Mouse (Mus musculus) bone marrow, adult 2 months (tissue): ENCODE measurements around the gene Mmp19.

Source experiments
- CTCF ChIP-seq: fragments of 200-500 bp; IDR thresholded peaks from 2 replicates; pipeline ENCODE4 v1.5.1; 2011; ENCODE audit warnings: low read length, control low read depth; ENCODE audit not compliant: control insufficient read depth, insufficient read depth
- POLR2A ChIP-seq: fragments of 200-500 bp; IDR thresholded peaks from 2 replicates; pipeline ENCODE4 v1.6.1; 2011; ENCODE audit warnings: low read depth, mild to moderate bottlenecking, control low read depth, low read length, borderline replicate concordance; ENCODE audit not compliant: control insufficient read depth

DNA sequence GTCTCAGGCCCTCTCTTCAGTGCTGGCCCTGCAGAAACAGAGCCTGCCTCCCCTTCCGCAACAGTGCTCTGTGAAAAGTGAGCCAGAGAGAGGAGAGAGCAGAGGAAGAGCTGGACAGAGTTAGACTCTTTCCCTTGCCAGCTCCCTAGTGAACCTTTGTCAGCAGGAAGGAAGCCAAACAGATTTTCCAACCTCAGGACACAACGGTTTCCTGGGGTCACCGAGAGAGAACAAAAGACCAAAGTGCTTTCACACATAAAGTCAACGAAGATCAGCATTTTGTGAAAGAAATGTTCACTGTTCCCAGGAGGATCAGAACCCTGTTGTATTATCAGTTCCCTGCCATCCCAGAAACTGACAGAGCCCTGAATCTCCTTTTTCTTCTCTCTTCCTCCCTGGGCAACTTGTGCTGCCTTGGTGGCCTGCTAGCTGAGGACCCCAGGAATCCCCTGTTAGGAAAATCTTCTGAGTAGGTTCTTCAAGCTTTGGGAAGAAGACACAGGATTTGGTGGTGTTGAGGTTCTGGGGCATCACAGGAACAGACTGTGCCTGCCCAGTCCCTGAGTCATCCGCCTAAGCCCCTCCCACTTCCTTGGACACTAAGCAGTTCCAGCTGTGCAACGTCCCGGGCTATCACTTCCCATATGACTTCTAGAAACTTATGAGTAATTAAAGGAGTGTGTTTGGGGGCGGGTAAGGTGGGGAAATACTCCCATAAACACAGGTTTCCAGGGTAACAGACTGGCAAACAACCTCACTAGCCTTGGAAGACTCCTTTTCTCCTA, 11.5 kb upstream of the Mmp19 start:
- no peak for TF ChIP-seq CTCF
- no peak for TF ChIP-seq POLR2A
